Mouse (Mus musculus) stomach, embryonic 14.5 days (tissue): ENCODE data around the gene Gipc2. TPM values are rescaled to one million over a fixed set of nuclear protein-coding genes. Genes with fewer than 3 reads are reported as not detected.
A peak's percentile ranks its signal among the peaks of the same experiment; 100 is the strongest.

Experiments used
- ATAC-seq: fragments of 200-750 bp; cut with Nextera tagmentation; 2 replicates; pipeline ENCODE4 v1.8.0; 2017; ENCODE audit warnings: low read depth, moderate TSS enrichment; ENCODE audit not compliant: insufficient number of reproducible peaks, insufficient read depth, low FRiP score
- H3K27ac ChIP-seq: fragments of 300-500 bp; sonication (generic); 2 replicates; pipeline ENCODE4 v1.5.1; 2014; ENCODE audit warnings: mild to moderate bottlenecking, low read length, moderate library complexity, mixed read lengths
- H3K27me3 ChIP-seq: fragments of 300-500 bp; sonication (generic); 2 replicates; pipeline ENCODE4 v1.6.1; 2014; ENCODE audit warnings: low read length, control low read depth, mixed read lengths; ENCODE audit not compliant: control insufficient read depth, insufficient read depth
- H3K36me3 ChIP-seq: fragments of 300-500 bp; sonication (generic); 2 replicates; pipeline ENCODE4 v1.6.1; 2014; ENCODE audit warnings: mild to moderate bottlenecking, control low read depth, low read length, moderate library complexity, mixed read lengths; ENCODE audit not compliant: control insufficient read depth, insufficient read depth
- H3K4me1 ChIP-seq: fragments of 300-500 bp; sonication (generic); 2 replicates; pipeline ENCODE4 v1.6.1; 2014; ENCODE audit warnings: low read length, control low read depth, mixed read lengths; ENCODE audit not compliant: control insufficient read depth, insufficient read depth
- H3K4me2 ChIP-seq: fragments of 300-500 bp; sonication (generic); replicated peaks from 2 replicates; pipeline ENCODE4 v1.6.1; 2014; ENCODE audit warnings: low read depth, low read length, control low read depth
- H3K4me3 ChIP-seq: fragments of 300-500 bp; sonication (generic); 2 replicates; pipeline ENCODE4 v1.5.1; 2014; ENCODE audit warnings: low read depth, low read length, control low read depth
- H3K9ac ChIP-seq: fragments of 300-500 bp; sonication (generic); replicated peaks from 2 replicates; pipeline ENCODE4 v1.6.1; 2014; ENCODE audit warnings: low read depth, mild to moderate bottlenecking, control low read depth, low read length, moderate library complexity, mixed read lengths
- H3K9me3 ChIP-seq: fragments of 300-500 bp; sonication (generic); 2 replicates; pipeline ENCODE4 v1.6.1; 2016; ENCODE audit warnings: low read depth, low read length, control low read depth; ENCODE audit not compliant: control insufficient read depth
- WGBS: fragments of 180-500 bp; shearing (Covaris S2); extraction: QIAGEN DNeasy Blood & Tissue Kit; methylation state at CpG from one replicate; pipeline ENCODE4 v1.1.7; 2014; 5-methylcytosine and 5-hydroxymethylcytosine counted together
- polyA plus RNA-seq: library from polyadenylated mRNA; unstranded; fragments of >200 nt; fragmentation: Nextera tagmentation; extraction: Ambion mirVana; gene quantifications from 2 replicates; pipeline ENCODE4 v1.2.1, GENCODE M21; 2014

Gipc2 gene
- polyA plus RNA-seq, 1 experiment from 2014 or later = 43.8 TPM

DNA sequence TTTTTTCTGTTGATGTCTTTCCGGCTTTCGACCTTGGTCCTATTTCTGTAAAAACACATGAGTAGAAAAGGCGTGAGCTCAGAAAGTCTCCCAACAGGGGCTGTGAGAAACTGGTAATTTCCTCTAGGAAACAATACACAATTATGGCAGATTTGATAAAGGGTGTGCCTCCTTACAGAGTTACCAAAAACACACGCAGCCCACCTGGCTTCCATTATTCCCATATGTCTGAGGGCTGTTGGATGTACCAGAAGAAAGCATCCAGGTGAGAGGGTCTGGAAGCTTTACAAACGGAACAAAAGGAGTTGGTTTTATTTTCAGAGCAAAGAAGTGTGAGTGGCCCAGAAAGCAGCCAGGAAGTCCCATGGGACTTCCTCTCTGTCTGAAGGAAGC is 58.0 kb downstream of the Gipc2 start:
- Histone ChIP-seq H3K4me3 (no peak overlapping the region), H3K36me3 (no peaks in the 10 kb centered on the region), H3K9ac (no peak overlapping the region), H3K4me2 (no peak overlapping the region), H3K27ac (no peak overlapping the region), H3K27me3 (no peaks in the 10 kb centered on the region), H3K4me1 (peaks cover 8% of the 10 kb centered on the region; the same call in 1 of the 2 replicates), H3K9me3 (no peaks in the 10 kb centered on the region)
- ATAC-seq = no peak
- WGBS = 61% methylated on average over 5 of the region's 5 CpGs

- peak overlapping the region; percentile 49 for H3K4me2 ChIP-seq
- H3K4me1 ChIP-seq = peaks cover 8% of the 10 kb centered on the region; the same call in 1 of the 2 replicates
- H3K36me3 ChIP-seq = no peaks in the 10 kb centered on the region
- WGBS = 25% methylated on average over 30 of the region's 30 CpGs
- ATAC-seq = no peak; the same call in 1 of the 2 replicates
- no peak overlapping the region for H3K9ac ChIP-seq
- no peaks in the 10 kb centered on the region for H3K9me3 ChIP-seq
- no peaks in the 10 kb centered on the region for H3K27me3 ChIP-seq
- no peak overlapping the region for H3K27ac ChIP-seq
- H3K4me3 ChIP-seq = peak overlapping the region; percentile 19
Measured at GRCm38 (mm10) chr3:152107149-152108002, 58.7 kb downstream of the Gipc2 start.

DNA sequence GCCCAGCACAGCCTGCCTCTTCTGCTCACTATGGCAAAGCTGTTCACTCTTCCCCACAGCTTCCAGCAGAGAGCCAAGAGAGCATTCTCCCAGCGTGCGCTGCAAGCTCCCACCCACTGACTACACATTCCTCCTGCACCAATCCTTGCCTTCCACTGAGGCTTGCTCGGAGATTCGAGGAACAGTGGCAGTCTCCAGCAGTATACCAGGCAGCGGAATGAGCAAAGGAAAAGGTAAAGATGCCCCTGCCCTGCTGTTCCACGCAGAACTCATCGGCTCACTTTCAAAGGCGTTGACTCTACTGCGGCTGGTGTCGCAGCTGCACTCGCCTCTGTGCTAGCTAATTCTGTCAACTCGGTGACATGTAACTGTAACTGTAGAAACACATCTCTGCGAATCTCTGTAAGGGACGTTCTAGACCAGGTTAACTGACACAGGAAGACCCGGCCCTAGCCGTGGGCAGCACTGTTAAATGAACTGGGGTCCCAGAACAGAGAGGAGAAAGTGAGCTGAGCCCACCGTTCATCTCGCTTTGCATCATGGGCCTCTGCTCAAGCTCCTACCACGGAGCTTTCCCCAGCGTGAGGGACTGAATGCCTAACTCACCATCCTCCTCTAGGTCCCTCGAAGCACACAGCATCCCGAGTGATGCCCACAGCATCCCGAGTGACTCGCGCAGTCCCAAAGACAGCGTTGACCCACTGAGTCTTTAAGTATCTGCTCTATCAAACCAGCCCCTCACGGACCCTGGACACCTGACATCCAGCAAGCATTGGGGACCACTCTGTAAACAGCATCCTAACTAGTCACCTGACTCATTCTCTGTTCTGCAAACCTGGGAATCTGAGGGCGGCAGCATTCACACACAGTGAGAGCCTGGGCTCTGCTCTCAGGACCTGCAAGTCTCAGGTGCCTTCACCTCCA is 59.5 kb downstream of the Gipc2 start:
- peak overlapping the region; percentile 19 for H3K4me3 ChIP-seq
- no peaks in the 10 kb centered on the region for H3K27me3 ChIP-seq
- no peaks in the 10 kb centered on the region for H3K36me3 ChIP-seq
- ATAC-seq = 0 out of 2 replicates have a peak, but pooled peaks have one; percentile 36
- peaks cover 8% of the 10 kb centered on the region; the same call in 1 of the 2 replicates for H3K4me1 ChIP-seq
- no peaks in the 10 kb centered on the region for H3K9me3 ChIP-seq
- WGBS = 6% methylated on average over 28 of the region's 28 CpGs
- H3K27ac ChIP-seq = no peak overlapping the region
- peak overlapping the region; percentile 49 for H3K4me2 ChIP-seq
- no peak overlapping the region for H3K9ac ChIP-seq

DNA sequence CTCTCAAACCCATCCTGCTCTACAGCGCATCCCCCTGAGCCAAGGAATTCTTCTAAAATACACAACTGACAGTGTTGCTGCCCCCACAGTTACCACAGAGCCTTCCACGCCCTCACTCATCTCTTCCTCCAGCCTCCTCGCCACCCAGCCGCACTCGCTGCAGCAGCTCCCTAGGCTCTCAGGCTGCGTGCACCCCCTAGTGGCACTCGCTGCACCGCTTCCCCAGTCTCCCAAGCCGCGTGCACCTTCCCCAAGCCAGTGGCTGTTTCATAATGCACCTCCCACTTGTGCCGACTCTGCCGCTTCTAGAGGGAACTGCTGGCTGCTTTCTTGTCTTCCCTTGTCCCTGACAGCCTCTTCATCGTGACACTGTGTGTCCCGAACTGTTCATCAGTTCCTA is 60.7 kb downstream of the Gipc2 start:
- Histone ChIP-seq H3K36me3 (no peaks in the 10 kb centered on the region), H3K9me3 (no peaks in the 10 kb centered on the region), H3K27ac (no peak overlapping the region), H3K4me2 (no peak overlapping the region; the same call in 1 of the 2 replicates), H3K27me3 (no peaks in the 10 kb centered on the region), H3K4me1 (peaks cover 8% of the 10 kb centered on the region; the same call in 1 of the 2 replicates), H3K4me3 (0 out of 2 replicates have a peak overlapping the region, but pooled peaks have one; percentile 2), H3K9ac (no peak overlapping the region)
- WGBS = 6% methylated on average over 14 of the region's 14 CpGs
- peak; percentile 57; the same call in 1 of the 2 replicates for ATAC-seq

DNA sequence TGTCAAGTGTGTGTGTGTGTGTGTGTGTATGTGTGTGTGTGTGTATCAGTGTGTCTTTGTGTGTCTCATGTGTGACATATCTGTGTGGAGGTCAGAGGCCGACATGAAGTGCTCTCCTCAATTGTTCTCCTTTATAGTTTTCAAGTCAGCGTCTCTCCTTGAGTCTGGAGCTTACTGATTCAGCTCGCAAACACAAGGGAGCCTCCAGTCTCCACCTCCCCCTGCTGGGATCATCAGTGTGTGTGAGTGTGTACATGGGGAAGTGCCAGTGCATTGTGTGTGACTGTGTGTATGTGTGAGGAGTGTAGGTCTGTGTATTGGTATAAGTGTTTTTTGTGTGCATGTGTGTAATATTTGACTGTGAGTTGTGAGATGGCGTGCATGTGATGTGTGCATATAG is 62.6 kb downstream of the Gipc2 start:
- Histone ChIP-seq H3K9ac (no peak overlapping the region), H3K9me3 (no peaks in the 10 kb centered on the region), H3K27me3 (no peaks in the 10 kb centered on the region), H3K4me2 (no peak overlapping the region), H3K4me1 (peaks cover 8% of the 10 kb centered on the region; the same call in 1 of the 2 replicates), H3K4me3 (no peak overlapping the region), H3K36me3 (no peaks in the 10 kb centered on the region), H3K27ac (no peak overlapping the region)
- no peak for ATAC-seq
- WGBS = 93% methylated on average over 4 of the region's 4 CpGs

GRCm38 (mm10) chr3:152101459-152101858 is 64.6 kb downstream of the Gipc2 start:
- Histone ChIP-seq H3K4me3 (no peak overlapping the region), H3K36me3 (no peaks in the 10 kb centered on the region), H3K9me3 (no peaks in the 10 kb centered on the region), H3K27ac (no peak overlapping the region), H3K27me3 (no peaks in the 10 kb centered on the region), H3K4me2 (no peak overlapping the region), H3K9ac (no peak overlapping the region), H3K4me1 (no peaks in the 10 kb centered on the region)
- ATAC-seq = no peak
- 94% methylated on average over 7 of the region's 7 CpGs for WGBS

DNA sequence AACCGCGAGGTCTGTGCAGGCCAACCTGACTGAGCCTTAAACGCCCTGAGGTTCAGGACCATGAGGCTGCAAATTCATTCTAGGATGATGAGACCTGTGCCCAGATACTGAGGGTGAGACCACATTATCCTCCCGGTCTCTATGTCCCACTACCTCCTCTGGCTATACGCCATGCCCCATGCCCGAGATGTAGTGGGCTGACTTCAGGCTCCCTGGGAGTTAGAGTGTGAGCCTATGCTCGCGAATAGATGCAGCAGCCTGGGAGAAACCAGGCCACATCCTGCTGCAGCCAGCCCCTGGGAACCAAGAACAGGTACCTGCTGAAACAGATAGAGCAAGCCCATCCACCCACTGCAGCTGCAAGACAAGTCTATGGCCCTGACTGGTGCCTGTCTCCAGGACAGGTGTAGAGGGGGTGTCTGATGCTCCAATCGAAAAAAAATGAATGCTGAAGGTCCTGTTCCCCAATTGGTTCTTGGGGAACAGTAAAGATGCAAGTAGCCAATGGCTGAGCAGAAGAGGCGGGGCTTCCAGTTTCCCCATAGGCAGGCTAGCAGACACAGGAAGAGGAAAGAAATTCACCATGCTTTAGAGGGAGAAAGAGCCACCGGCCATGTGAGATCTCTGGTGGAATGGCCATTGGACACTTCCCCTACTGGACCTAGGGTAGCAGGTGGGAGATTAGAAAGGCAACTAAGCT is 65.8 kb downstream of the Gipc2 start:
- H3K4me1 ChIP-seq = no peaks in the 10 kb centered on the region
- 36% methylated on average over 11 of the region's 11 CpGs for WGBS
- no peaks in the 10 kb centered on the region for H3K27me3 ChIP-seq
- ATAC-seq = no peak
- H3K9me3 ChIP-seq = no peaks in the 10 kb centered on the region
- H3K27ac ChIP-seq = no peak overlapping the region
- no peaks in the 10 kb centered on the region for H3K36me3 ChIP-seq
- H3K4me2 ChIP-seq = no peak overlapping the region
- H3K9ac ChIP-seq = no peak overlapping the region
- no peak overlapping the region for H3K4me3 ChIP-seq

GRCm38 (mm10) chr3:152095030-152095429 is 71.0 kb downstream of the Gipc2 start:
- H3K9ac ChIP-seq = no peak overlapping the region
- no peak; the same call in 1 of the 2 replicates for ATAC-seq
- 4% methylated on average over 3 of the region's 3 CpGs for WGBS

More at GRCm38 (mm10) chr3:152095030-152095429, 71.0 kb downstream of the Gipc2 start:
- H3K27ac ChIP-seq = no peak overlapping the region
- no peak overlapping the region for H3K4me2 ChIP-seq
- H3K27me3 ChIP-seq = no peaks in the 10 kb centered on the region
- H3K9me3 ChIP-seq = no peaks in the 10 kb centered on the region
- no peaks in the 10 kb centered on the region for H3K4me1 ChIP-seq
- H3K36me3 ChIP-seq = no peaks in the 10 kb centered on the region
- H3K4me3 ChIP-seq = no peak overlapping the region
